Mouse (Mus musculus): Measurements from ENCODE around the gene Prss53. TPM values are rescaled to one million over a fixed set of nuclear protein-coding genes. Genes with fewer than 3 reads are reported as not detected.
"Not testable (repeated sequence)": the region's sequence is repeated elsewhere in the genome, so short reads cannot be mapped to it uniquely, and the experiment has no call there.

Gene Prss53
- polyA plus RNA-seq, 1 experiment: 1.1 TPM

GRCm38 (mm10) chr7:127874812-127875626 lies 15.8 kb downstream of the Prss53 start:
- Histone ChIP-seq H3K4me3 (ENCODE audit: insufficient read depth, low read depth, low read length) (peak overlapping the region; percentile 85), H3K4me1 (ENCODE audit: control insufficient read depth, insufficient read depth, insufficient read length, low read length) (no peaks in the 10 kb centered on the region; the same call in 1 of the 2 replicates), H3K27ac (replicated peaks; ENCODE audit: low read depth, low read length) (no peak overlapping the region; the same call in 1 of the 2 replicates)

- Histone ChIP-seq H3K4me3 (ENCODE audit: insufficient read depth, low read depth, low read length) (no peak overlapping the region), H3K27ac (replicated peaks; ENCODE audit: low read depth, low read length) (no peak overlapping the region), H3K4me1 (ENCODE audit: control insufficient read depth, insufficient read depth, insufficient read length, low read length) (no peaks in the 10 kb centered on the region; the same call in 1 of the 2 replicates)
These were observed 20.5 kb downstream of the Prss53 start for GRCm38 (mm10) chr7:127870136-127870821.

DNA sequence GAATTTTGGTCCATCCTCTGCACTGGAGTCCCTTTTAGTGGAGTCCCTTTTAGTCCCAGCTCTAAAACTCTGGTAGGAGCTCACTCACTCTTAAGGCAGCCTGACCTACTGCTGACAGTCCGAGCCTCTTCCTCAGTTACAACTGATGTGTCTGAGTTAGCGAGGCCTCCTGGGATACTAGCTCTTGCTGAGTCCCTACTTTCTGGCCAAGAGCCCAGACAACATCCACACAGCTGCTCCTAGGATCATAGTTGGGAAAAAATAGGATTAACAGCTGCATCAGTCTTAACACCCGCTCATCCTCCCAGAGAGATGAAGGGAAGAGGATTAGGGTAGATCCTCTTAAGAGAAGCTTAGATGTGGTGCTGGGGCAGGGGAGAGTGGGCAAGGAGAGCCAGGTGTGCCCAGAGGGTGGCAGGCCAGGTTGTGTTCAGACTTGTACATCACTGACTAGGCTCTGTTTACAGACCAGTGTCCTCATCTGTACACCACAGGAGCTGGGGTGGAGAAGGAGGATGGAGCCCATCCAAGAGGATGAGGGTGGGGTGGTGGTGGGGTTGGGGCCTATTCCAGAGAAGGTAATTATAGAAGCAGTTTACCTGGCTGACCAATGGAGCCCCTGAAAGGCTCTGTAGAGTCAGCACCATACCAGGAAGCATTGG lies 21.5 kb downstream of the Prss53 start:
- Histone ChIP-seq H3K27ac (replicated peaks; ENCODE audit: low read depth, low read length) (no peak overlapping the region), H3K4me1 (ENCODE audit: control insufficient read depth, insufficient read depth, insufficient read length, low read length) (no peaks in the 10 kb centered on the region), H3K4me3 (ENCODE audit: insufficient read depth, low read depth, low read length) (no peak overlapping the region)

- Histone ChIP-seq H3K27ac (replicated peaks; ENCODE audit: low read depth, low read length) (no peak overlapping the region), H3K4me3 (ENCODE audit: insufficient read depth, low read depth, low read length) (no peak overlapping the region), H3K4me1 (ENCODE audit: control insufficient read depth, insufficient read depth, insufficient read length, low read length) (no peaks in the 10 kb centered on the region)
These were observed 23.1 kb downstream of the Prss53 start for GRCm38 (mm10) chr7:127867641-127868040.

DNA sequence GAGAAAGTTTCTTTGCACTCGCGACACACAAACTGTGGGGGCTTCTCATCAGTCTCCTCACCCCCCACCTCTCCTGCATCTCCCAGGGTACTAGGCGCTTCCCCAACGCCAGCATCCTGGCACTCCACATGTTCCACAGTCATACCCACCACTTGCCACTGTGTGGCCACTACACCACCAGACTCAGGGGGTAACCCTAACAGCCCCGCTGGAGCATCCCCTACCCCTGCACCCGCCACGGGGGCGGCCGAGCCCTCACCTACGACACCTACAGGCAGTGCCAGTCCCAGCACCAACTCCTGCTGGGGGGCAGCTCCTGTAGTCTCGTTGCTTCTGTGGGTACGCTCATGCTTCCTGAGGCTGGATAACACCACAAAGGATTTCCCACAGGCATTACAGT lies 24.3 kb downstream of the Prss53 start:
- Histone ChIP-seq H3K4me1 (ENCODE audit: control insufficient read depth, insufficient read depth, insufficient read length, low read length) (no peaks in the 10 kb centered on the region), H3K27ac (replicated peaks; ENCODE audit: low read depth, low read length) (no peak overlapping the region), H3K4me3 (ENCODE audit: insufficient read depth, low read depth, low read length) (no peak overlapping the region)

- H3K4me3 ChIP-seq (ENCODE audit: insufficient read depth, low read depth, low read length): no peak overlapping the region
- no peaks in the 10 kb centered on the region for H3K4me1 ChIP-seq (ENCODE audit: control insufficient read depth, insufficient read depth, insufficient read length, low read length)
- H3K27ac ChIP-seq (replicated peaks; ENCODE audit: low read depth, low read length): no peak overlapping the region
These were observed 32.5 kb downstream of the Prss53 start for GRCm38 (mm10) chr7:127858258-127858657.

GRCm38 (mm10) chr7:127850906-127851305 lies 39.9 kb downstream of the Prss53 start:
- Histone ChIP-seq H3K4me3 (ENCODE audit: insufficient read depth, low read depth, low read length) (no peak overlapping the region), H3K27ac (replicated peaks; ENCODE audit: low read depth, low read length) (peak overlapping the region; percentile 60), H3K4me1 (ENCODE audit: control insufficient read depth, insufficient read depth, insufficient read length, low read length) (0 out of 2 replicates have a peak, but pooled peaks cover 4% of the 10 kb centered on the region)

DNA sequence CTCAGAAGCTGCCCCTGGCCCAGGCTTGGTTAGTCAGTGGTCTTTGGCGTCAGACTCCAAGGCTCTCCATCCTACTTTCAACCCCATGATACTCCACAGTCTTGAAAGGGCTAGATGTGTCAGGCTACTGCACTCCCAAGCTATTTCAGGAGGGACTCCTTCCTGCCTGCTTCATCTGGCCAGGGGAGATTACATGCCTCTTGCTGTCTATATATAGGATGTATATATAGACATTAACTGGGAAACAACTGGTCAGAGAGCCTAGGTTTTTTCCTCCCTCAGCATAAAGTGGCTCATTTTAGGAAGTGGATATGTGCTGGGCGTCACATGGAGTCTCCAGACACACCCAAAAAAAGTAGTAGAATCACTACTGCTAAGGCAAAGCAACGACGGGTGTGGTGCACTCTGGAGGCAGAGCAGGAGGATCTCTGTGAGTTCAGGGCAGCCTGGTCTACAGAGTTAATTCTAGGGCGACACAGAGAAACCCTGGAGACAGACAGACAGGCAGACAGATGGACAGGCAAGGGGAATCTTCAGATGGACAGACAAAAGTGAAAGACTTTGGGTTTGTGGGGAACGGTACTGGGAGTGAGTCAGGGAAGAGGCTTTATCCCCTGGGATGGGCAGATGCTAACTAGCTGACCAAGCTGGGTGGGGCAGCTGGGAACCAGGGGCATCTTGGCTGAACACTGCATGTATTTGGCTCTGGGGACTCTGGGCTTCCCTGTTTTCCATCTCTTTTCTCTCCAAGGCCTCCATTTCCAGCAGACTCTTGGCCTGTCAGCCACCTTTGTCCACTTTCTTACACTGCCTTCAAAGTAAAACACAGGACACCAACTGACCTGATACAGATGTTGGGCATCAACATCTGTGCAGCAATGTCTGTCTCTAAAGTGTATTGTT lies 40.5 kb downstream of the Prss53 start:
- Histone ChIP-seq H3K4me3 (ENCODE audit: insufficient read depth, low read depth, low read length) (no peak overlapping the region), H3K27ac (replicated peaks; ENCODE audit: low read depth, low read length) (peak overlapping the region; percentile 60), H3K4me1 (ENCODE audit: control insufficient read depth, insufficient read depth, insufficient read length, low read length) (0 out of 2 replicates have a peak, but pooled peaks cover 4% of the 10 kb centered on the region)

DNA sequence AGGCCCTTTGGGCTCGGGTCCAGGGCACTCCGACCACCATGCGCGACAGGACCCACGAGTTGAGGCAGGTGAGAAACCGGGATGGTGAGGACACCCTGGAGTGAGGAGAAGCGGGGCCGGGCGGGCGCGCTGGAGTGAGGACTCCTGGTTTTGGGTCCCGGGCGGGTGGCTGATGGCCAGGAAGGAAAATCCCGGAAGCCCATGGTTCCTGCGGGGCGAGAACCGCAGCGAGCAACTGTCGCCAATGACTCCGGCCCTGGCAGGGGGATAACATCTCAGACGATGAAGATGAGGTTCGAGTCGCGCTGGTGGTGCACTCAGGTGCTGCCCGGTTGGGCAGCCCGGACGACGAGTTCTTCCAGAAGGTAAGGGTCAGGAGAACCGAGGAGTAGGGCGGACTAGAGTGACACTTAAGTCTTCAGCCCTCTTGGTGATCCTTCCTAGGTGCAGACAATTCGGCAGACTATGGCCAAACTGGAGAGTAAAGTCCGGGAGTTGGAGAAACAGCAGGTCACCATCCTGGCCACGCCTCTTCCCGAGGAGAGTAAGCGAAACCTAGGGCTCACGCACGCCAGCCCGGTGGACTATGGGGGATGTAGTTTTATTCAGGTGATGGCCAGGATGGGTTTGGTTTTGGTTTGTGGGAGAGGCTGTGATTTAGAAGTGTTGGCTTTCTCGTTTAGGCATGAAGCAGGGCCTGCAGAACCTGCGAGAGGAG lies 48.6 kb downstream of the Prss53 start:
- H3K4me1 ChIP-seq (ENCODE audit: control insufficient read depth, insufficient read depth, insufficient read length, low read length): no peaks in the 10 kb centered on the region
- H3K4me3 ChIP-seq (ENCODE audit: insufficient read depth, low read depth, low read length): peak overlapping the region; percentile 95
- peak overlapping the region; percentile 93 for H3K27ac ChIP-seq (replicated peaks; ENCODE audit: low read depth, low read length)

DNA sequence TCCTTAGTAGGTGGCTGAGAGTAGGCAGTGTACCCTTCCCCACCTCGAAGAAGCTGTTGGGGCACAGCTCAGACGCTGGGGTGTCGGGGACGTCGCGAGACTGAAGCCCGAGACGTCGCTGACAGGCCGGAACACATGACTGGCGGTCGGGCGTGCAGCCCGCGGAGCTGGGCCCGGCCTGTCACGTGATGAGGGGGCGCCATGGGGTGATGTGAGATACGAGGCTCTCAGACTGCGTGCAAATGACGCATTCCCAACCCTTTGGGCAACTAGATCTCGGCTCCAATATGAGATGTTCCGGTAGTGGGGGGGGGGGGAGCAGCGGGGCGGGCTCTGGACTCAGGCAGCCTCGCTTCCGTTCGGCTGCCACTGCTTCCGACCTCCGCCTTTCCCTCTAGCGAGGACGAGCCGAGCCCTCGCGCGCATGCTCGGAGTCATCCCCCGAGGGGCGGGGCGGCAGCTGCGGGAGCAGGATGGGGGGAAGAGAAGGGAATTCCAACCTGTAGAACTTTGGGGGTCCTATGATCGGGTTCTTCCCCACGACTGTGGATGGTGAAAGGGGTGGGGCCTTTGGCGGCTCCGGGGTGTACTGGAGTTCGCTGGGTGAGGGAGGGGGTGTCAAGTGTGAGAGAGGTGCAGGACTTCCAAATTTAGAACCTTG lies 49.3 kb downstream of the Prss53 start:
- Histone ChIP-seq H3K4me1 (ENCODE audit: control insufficient read depth, insufficient read depth, insufficient read length, low read length) (no peaks in the 10 kb centered on the region), H3K4me3 (ENCODE audit: insufficient read depth, low read depth, low read length) (peak overlapping the region; percentile 95), H3K27ac (replicated peaks; ENCODE audit: low read depth, low read length) (peak overlapping the region; percentile 93)

DNA sequence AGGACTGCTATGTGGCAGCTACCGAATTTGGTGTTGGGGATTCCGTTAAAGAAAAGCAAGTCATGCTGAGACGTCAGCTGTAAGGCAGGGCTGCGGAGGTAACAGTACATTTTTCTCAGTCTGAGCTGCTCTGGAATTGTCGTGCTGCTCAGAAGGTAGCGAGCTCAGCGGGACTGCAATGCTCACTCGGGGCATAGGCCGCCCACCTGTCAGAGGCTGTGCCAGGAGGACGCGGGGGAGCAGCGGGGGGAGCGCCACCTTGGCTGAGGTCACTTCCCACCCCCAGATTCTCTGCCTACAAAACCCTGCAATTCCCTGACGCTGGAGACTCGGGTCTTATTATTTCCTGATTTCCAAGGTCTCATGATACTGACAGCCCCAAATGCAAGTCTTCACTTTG lies 49.9 kb downstream of the Prss53 start:
- no peaks in the 10 kb centered on the region for H3K4me1 ChIP-seq (ENCODE audit: control insufficient read depth, insufficient read depth, insufficient read length, low read length)

DNA sequence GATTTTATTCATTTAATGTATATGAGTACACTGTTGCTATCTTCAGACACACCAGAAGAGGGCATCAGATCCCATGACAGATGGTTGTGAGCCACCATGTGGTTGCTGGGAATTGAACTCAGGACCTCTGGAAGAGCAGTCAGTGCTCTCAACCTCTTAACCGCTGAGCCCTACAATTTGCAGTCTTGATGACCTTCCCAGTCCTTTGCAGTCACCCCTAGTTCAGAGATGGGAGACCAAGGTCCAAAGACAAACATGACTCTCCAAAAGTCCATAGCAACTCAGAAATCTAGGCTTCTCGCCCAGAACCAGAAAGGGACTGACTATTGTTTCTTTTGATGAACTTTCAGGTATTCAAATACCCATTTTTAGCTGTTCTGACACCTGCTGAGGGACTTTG lies 50.7 kb downstream of the Prss53 start:
- H3K4me1 ChIP-seq (ENCODE audit: control insufficient read depth, insufficient read depth, insufficient read length, low read length); H3K4me3 ChIP-seq (ENCODE audit: insufficient read depth, low read depth, low read length); H3K27ac ChIP-seq (replicated peaks; ENCODE audit: low read depth, low read length): not testable (repeated sequence)

More for the DNA sequence above, 49.9 kb downstream of the Prss53 start:
- H3K4me3 ChIP-seq (ENCODE audit: insufficient read depth, low read depth, low read length): peak overlapping the region; percentile 60
- peak overlapping the region; percentile 90 for H3K27ac ChIP-seq (replicated peaks; ENCODE audit: low read depth, low read length)

GRCm38 (mm10) chr7:127837878-127838277 lies 52.9 kb downstream of the Prss53 start:
- H3K27ac ChIP-seq (replicated peaks; ENCODE audit: low read depth, low read length); H3K4me3 ChIP-seq (ENCODE audit: insufficient read depth, low read depth, low read length); H3K4me1 ChIP-seq (ENCODE audit: control insufficient read depth, insufficient read depth, insufficient read length, low read length): not testable (repeated sequence)

DNA sequence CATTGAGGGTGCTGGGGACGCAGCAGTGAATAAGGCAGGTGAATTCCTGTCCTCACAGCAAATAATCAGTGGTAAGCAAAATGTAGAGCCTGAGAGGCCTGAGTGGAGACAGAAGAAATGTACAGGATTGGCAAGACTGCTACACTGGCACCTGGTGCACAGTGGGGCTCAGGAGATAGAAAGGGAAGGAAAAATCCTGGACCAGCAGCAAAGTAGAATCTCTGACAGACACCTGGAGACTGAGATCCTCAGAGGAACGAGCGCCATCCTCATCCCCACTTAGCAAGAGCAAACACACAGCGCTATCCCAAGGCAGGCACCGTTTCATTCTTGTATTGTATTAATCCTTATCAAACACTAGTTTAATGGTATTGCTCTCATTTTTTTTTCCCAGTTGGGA lies 53.3 kb downstream of the Prss53 start:
- no peak overlapping the region for H3K4me3 ChIP-seq (ENCODE audit: insufficient read depth, low read depth, low read length)
- H3K4me1 ChIP-seq (ENCODE audit: control insufficient read depth, insufficient read depth, insufficient read length, low read length): no peaks in the 10 kb centered on the region
- H3K27ac ChIP-seq (replicated peaks; ENCODE audit: low read depth, low read length): no peak overlapping the region

Data from brown adipose tissue, adult 24 weeks (tissue).